Mouse (Mus musculus) monocyte, adult 5-6 weeks (primary cell): ENCODE measurements around the gene Synj2. TPM values are rescaled to one million over a fixed set of nuclear protein-coding genes. Genes with fewer than 3 reads are reported as not detected.

Experiments used
- ATAC-seq: fragments of 153-309, 156-312 bp; replicated peaks from 2 replicates; pipeline ENCODE4 v1.8.0; 2017; ENCODE audit warnings: mild to moderate bottlenecking; ENCODE audit not compliant: low TSS enrichment, insufficient number of reproducible peaks, severe bottlenecking, poor library complexity, low FRiP score
- total RNA-seq: library from RNA; stranded (forward); fragments of 200-1000, 200-491, 200-594 nt; gene quantifications from 3 replicates; pipeline ENCODE4 v1.2.3, GENCODE M21; 2017

The Synj2 gene
- total RNA-seq, 1 experiment from 2014 or later: 0.29 TPM

- no peak for ATAC-seq
Observed at GRCm38 (mm10) chr17:6083323-6083890, 142.3 kb downstream of the Synj2 start.

- no peak for ATAC-seq
Observed at GRCm38 (mm10) chr17:6091604-6092003, 150.5 kb downstream of the Synj2 start.

Other genes with a start within 250 kb of the Synj2 start
- gene Snx9, start 100.0 kb upstream of the Synj2 start, total RNA-seq: 15.8 to 19.0 TPM (median 18.0 TPM) in 3 replicates
- gene Serac1, start 138.5 kb downstream of the Synj2 start, total RNA-seq: 1.3 to 4.2 TPM (median 3.7 TPM) in 3 replicates
- 33.3 to 71.9 TPM (median 54.4 TPM) in 3 replicates for gene Gtf2h5, start 138.5 kb downstream of the Synj2 start, total RNA-seq
- gene Tulp4, start 165.2 kb downstream of the Synj2 start, total RNA-seq: 65.7 to 103 TPM (median 69.9 TPM) in 3 replicates